Mouse (Mus musculus) neural tube, embryonic 13.5 days (tissue): Measurements from ENCODE around the gene Fstl4. TPM values are rescaled to one million over a fixed set of nuclear protein-coding genes. Genes with fewer than 3 reads are reported as not detected.

ENCODE experiments used
- ATAC-seq: fragments of 200-750 bp; cut with Nextera tagmentation; 2 replicates; pipeline ENCODE4 v1.8.0; 2017; ENCODE audit warnings: low read depth, mild to moderate bottlenecking, moderate TSS enrichment, moderate library complexity
- H3K27ac ChIP-seq: fragments of 300-500 bp; sonication (generic); replicated peaks from 2 replicates; pipeline ENCODE4 v1.5.1; 2015; ENCODE audit warnings: moderate library complexity, mild to moderate bottlenecking, inconsistent platforms
- H3K27me3 ChIP-seq: fragments of 300-500 bp; sonication (generic); 2 replicates; pipeline ENCODE4 v1.6.1; 2015; ENCODE audit warnings: mild to moderate bottlenecking, inconsistent platforms
- H3K36me3 ChIP-seq: fragments of 300-500 bp; sonication (generic); 2 replicates; pipeline ENCODE4 v1.6.1; 2015; ENCODE audit warnings: mild to moderate bottlenecking, inconsistent platforms
- H3K4me1 ChIP-seq: fragments of 300-500 bp; sonication (generic); replicated peaks from 2 replicates; pipeline ENCODE4 v1.6.1; 2015; ENCODE audit warnings: inconsistent platforms
- H3K4me2 ChIP-seq: fragments of 300-500 bp; sonication (generic); 2 replicates; pipeline ENCODE4 v1.6.1; 2015; ENCODE audit warnings: inconsistent platforms, mild to moderate bottlenecking, moderate library complexity
- H3K4me3 ChIP-seq: fragments of 300-500 bp; sonication (generic); 2 replicates; pipeline ENCODE4 v1.5.1; 2015; ENCODE audit warnings: mild to moderate bottlenecking, inconsistent platforms
- H3K9ac ChIP-seq: fragments of 300-500 bp; sonication (generic); 2 replicates; pipeline ENCODE4 v1.6.1; 2015; ENCODE audit warnings: moderate library complexity, mild to moderate bottlenecking, inconsistent platforms
- H3K9me3 ChIP-seq: fragments of 300-500 bp; sonication (generic); 2 replicates; pipeline ENCODE4 v1.6.1; 2016; ENCODE audit warnings: inconsistent platforms
- WGBS: fragments of 180-500 bp; shearing (Covaris S2); methylation state at CpG from one replicate; pipeline ENCODE4 v1.1.7; 2015; 5-methylcytosine and 5-hydroxymethylcytosine counted together
- polyA plus RNA-seq: library from polyadenylated mRNA; unstranded; fragments of >200 nt; fragmentation: Nextera tagmentation; extraction: Ambion mirVana; gene quantifications from 2 replicates; pipeline ENCODE4 v1.2.1, GENCODE M21; 2015

Gene Fstl4
- polyA plus RNA-seq, 1 experiment from 2014 or later, result 11.6 TPM

DNA sequence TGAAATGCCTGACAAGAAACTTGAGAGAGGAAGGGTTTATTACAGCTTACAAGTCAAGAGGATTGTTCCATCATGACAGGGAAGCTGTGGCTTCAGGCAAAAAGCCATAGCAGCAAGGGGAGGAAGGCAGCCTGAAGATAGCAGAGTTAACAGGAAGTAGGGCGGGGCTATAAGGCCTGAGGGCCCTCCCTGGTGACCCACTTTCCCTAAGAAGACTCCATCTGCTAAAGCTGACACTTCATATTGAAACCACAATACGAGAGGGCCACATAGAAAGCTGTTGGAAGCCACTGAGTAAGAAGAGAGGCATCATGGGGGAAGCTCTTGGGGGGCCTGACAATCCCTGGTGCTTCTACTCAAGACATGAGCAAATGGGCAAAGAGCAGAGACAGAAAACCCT is 364.2 kb downstream of the Fstl4 start:
- Histone ChIP-seq H3K27me3 (no peaks in the 10 kb centered on the region; the same call in 1 of the 2 replicates), H3K4me3 (no peak overlapping the region), H3K27ac (no peak overlapping the region), H3K9me3 (no peaks in the 10 kb centered on the region), H3K9ac (no peak overlapping the region), H3K4me2 (no peak overlapping the region), H3K4me1 (peaks cover 8% of the 10 kb centered on the region), H3K36me3 (no peaks in the 10 kb centered on the region)
- WGBS, result 76% methylated on average over 2 of the region's 2 CpGs
- no peak for ATAC-seq

DNA sequence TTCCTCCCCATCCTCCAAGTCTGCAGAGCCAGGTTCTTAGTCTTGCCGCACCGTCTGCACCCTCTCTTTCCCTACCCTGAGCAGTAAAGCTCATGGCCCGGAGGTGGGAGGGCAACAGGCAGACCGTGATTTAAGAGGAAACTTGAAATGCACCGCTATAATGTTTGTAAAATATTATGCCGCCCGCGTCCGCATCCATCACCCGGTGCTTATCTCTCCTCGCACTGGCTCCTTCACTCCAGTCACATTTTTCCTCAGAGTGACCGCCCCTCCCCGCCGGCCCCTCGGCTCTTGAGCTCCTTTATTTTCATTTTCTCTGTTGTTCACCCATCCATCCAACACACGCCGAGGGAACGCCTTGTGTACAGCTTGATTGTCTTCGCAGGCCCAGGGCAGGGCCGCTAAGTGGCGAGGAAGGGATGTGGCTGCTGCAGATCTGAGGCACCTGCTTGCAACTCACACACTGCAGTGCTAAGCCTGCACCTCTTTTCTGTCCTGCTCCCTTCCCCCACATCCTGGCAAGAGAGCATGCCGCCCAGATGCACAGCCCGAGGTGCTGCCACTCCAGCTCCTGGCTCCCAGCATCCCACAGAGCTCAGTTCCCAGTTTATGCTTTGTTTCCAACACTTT is 368.1 kb downstream of the Fstl4 start:
- peak; percentile 34; the same call in 1 of the 2 replicates for ATAC-seq
- H3K4me1 ChIP-seq, result peaks cover 14% of the 10 kb centered on the region
- peak overlapping the region; percentile 46; the same call in 1 of the 2 replicates for H3K27ac ChIP-seq
- H3K4me3 ChIP-seq, result no peak overlapping the region
- no peaks in the 10 kb centered on the region; the same call in 1 of the 2 replicates for H3K27me3 ChIP-seq
- no peaks in the 10 kb centered on the region for H3K36me3 ChIP-seq
- no peaks in the 10 kb centered on the region for H3K9me3 ChIP-seq
- 39% methylated on average over 23 of the region's 23 CpGs for WGBS
- H3K9ac ChIP-seq, result peak overlapping the region; percentile 39; the same call in 1 of the 2 replicates
- H3K4me2 ChIP-seq, result peak overlapping the region; percentile 35

DNA sequence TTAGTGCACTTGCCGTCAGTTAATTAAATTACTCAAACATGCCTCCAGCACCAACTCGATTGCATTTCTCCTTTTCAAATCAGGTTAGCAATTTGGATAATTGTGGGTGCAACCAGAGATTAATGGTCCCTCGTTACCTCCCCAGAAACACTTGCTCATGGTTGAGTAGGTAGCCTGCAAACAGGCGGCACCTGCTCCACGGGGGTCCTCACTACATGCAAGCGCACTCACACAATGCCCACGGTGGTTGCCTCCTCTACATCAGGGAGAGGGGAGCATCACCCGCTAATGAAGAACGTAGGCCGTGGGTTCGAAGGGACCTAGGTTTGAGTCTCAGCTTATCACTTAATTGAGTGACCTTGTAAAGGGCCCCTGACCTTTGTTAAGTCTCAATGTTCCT is 371.9 kb downstream of the Fstl4 start:
- WGBS, result 55% methylated on average over 11 of the region's 11 CpGs
- Histone ChIP-seq H3K9ac (no peak overlapping the region), H3K27ac (no peak overlapping the region), H3K4me2 (no peak overlapping the region), H3K4me1 (peaks cover 31% of the 10 kb centered on the region), H3K36me3 (no peaks in the 10 kb centered on the region), H3K27me3 (no peaks in the 10 kb centered on the region; the same call in 1 of the 2 replicates), H3K9me3 (no peaks in the 10 kb centered on the region), H3K4me3 (no peak overlapping the region)
- ATAC-seq, result peak; percentile 44; the same call in 1 of the 2 replicates

DNA sequence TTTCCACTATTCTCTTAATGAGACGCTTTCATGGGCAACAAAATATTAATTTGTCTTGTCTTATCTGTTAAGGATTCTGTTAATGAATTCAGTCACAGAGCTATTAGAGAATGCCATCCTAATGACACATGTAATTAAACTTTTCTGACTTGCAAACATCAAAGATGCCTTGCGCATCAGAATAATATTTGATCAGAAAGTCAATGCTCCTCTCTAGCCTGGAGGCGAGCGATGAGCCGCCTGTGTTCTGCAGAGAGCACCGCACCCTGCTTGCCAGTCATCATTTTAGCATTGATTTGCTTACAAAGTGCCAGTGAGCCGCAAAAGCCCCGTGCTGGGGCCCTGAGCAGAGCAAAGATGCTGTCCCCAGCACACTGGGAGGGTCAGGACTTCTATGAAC is 372.9 kb downstream of the Fstl4 start:
- Histone ChIP-seq H3K36me3 (no peaks in the 10 kb centered on the region), H3K9me3 (no peaks in the 10 kb centered on the region), H3K4me2 (no peak overlapping the region), H3K4me3 (no peak overlapping the region), H3K27ac (no peak overlapping the region), H3K4me1 (peaks cover 29% of the 10 kb centered on the region), H3K27me3 (no peaks in the 10 kb centered on the region), H3K9ac (no peak overlapping the region)
- 69% methylated on average over 8 of the region's 8 CpGs for WGBS
- no peak for ATAC-seq

DNA sequence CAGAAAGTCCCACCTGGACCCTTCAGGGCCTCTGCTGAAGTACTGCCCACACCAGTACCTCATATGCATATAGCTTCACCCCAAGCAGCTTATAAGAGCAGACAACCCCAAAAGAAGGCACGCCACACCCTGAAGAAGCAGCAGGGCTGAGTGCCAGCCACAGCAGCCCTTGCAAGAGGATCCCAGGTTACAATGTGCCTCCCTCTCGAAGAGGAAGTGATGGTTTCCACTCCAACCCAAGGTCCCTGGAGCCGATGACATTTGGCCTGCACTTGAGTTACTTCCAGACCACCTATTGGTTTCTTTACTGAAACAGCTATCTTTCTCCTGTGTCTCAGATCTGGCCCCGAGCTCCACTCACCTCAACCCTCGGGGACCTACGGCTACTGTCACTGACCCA is 373.8 kb downstream of the Fstl4 start:
- Histone ChIP-seq H3K4me1 (peaks cover 22% of the 10 kb centered on the region), H3K27ac (no peak overlapping the region), H3K4me3 (no peak overlapping the region), H3K4me2 (no peak overlapping the region), H3K36me3 (no peaks in the 10 kb centered on the region), H3K9me3 (no peaks in the 10 kb centered on the region), H3K9ac (no peak overlapping the region), H3K27me3 (no peaks in the 10 kb centered on the region)
- ATAC-seq, result no peak
- 87% methylated on average over 6 of the region's 6 CpGs for WGBS

DNA sequence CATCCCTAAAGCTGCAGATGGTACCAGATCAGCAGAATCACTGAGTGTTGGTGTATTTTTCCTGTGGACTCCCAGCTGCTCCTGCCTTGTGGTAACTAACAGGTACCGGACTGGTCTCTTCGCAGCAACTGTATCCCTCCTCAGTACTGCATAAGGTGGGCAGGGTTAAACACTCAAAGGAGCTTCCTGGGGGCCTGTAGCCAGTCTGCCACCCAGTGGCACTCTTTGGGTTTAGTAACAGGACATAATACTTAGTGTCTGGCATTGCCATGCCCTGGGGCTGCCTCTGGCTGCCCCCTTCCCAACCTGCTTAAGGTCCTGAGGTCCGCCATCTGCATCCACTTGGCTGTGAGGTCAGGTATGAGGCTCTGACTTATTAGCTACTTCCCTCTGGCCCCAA is 375.2 kb downstream of the Fstl4 start:
- WGBS, result 91% methylated on average over 3 of the region's 3 CpGs
- no peak for ATAC-seq

DNA sequence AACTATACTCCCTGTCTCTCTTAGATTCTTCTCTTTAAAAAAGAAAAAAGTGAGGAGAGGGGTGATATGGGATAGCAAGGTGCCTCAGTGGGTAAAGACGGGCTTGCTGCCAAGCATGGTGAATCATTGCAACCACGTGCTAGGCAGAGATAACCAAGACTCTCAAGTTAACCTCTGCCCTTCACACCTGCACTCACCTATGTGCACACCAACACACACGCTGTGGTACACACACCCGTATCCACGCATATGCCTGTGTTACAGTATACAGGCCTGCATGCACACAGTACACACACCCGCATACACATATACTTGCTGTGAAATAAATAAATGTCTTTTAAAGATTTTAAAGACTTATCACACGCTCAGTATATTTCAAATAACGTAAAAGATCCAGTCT is 375.8 kb downstream of the Fstl4 start:
- WGBS, result 64% methylated on average over 8 of the region's 8 CpGs
- Histone ChIP-seq H3K27ac (no peak overlapping the region), H3K4me3 (no peak overlapping the region), H3K9ac (no peak overlapping the region), H3K9me3 (no peaks in the 10 kb centered on the region), H3K36me3 (no peaks in the 10 kb centered on the region), H3K4me1 (peaks cover 33% of the 10 kb centered on the region), H3K4me2 (no peak overlapping the region), H3K27me3 (no peaks in the 10 kb centered on the region)
- no peak for ATAC-seq

More for the DNA sequence above, 375.2 kb downstream of the Fstl4 start:
- Histone ChIP-seq H3K36me3 (no peaks in the 10 kb centered on the region), H3K9ac (no peak overlapping the region), H3K4me1 (peaks cover 27% of the 10 kb centered on the region), H3K9me3 (no peaks in the 10 kb centered on the region), H3K4me2 (no peak overlapping the region), H3K4me3 (no peak overlapping the region), H3K27me3 (no peaks in the 10 kb centered on the region), H3K27ac (no peak overlapping the region)

DNA sequence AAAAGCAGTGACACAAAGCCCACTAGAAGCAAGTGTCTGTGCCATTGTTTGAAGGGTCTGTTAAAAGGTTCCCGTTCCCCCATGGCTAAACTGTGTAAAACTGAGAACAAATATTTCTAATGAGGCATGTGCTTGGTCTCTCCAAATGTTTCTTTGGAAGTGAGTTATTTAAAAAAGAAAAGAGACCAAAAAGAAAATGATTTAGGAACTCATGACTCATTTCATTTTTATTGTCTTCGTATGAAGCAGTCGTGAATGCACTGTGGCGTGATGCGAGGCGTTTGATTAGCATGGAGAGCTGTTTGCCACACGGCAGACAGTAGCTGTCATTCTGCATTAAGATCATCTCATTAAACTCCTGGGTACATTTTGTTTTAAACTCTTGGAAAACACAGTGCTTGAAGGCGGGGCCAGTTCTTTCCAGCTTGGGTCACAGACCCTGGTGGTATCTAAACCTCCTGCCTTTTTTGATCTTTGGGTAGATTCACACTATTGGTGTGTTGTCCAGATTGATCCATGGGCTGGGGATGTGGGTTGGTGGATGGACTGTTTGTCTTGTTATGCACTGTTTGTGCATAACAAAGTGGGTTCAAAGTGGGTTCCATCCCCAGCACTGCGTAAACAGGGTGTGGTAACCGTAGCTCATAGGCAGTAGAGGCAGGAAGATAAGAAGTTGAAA is 376.4 kb downstream of the Fstl4 start:
- no peaks in the 10 kb centered on the region for H3K9me3 ChIP-seq
- H3K27ac ChIP-seq, result no peak overlapping the region
- peaks cover 38% of the 10 kb centered on the region for H3K4me1 ChIP-seq
- no peaks in the 10 kb centered on the region for H3K27me3 ChIP-seq
- WGBS, result 37% methylated on average over 10 of the region's 10 CpGs
- no peak for ATAC-seq
- H3K9ac ChIP-seq, result no peak overlapping the region
- no peaks in the 10 kb centered on the region for H3K36me3 ChIP-seq
- H3K4me2 ChIP-seq, result no peak overlapping the region
- H3K4me3 ChIP-seq, result no peak overlapping the region

DNA sequence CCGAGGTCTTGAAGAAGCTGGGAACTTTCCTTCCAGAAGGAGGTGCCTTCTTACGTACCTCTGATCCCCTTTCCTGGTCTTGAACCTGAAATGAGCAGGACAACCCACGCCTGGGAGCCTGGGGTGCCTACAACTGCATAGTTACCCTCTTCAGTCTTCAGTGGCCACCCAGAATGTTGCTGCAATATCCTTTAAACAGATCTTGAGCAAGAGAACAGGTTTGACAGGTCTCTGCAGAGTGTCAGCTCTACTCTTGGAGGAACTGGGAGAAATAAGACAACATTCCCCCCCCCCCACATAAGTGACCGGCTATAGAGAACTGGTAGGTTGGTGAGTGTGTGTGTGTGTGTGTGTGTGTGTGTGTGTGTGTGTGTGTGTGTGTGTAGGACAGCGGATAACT is 379.1 kb downstream of the Fstl4 start:
- no peaks in the 10 kb centered on the region for H3K9me3 ChIP-seq
- H3K4me3 ChIP-seq, result no peak overlapping the region
- no peaks in the 10 kb centered on the region for H3K36me3 ChIP-seq
- no peak overlapping the region for H3K4me2 ChIP-seq
- WGBS, result 89% methylated on average over 5 of the region's 5 CpGs
- H3K27me3 ChIP-seq, result no peaks in the 10 kb centered on the region
- H3K4me1 ChIP-seq, result peaks cover 30% of the 10 kb centered on the region
- H3K27ac ChIP-seq, result no peak overlapping the region
- H3K9ac ChIP-seq, result no peak overlapping the region
- no peak for ATAC-seq

DNA sequence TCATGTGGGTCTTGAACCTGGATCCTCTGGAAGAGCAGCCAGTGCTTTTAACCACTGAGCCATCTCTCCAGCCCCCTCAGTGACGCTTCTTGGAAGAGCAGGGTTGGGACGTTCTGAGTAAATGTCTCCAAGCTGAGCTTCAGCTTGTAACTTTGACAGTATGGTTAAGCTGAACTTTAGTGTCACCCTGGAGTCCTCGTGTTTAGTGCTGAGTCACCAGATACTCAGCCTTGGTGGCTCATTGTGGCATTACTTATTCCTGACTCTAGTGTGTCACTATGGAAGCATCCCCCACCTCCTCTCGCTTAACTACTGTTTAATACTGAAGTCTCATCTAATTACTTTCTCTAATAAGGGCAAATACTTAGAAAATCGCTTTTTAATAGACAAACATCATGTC is 380.1 kb downstream of the Fstl4 start:
- H3K27ac ChIP-seq, result no peak overlapping the region
- 67% methylated on average over 5 of the region's 5 CpGs for WGBS
- no peaks in the 10 kb centered on the region for H3K27me3 ChIP-seq
- H3K9me3 ChIP-seq, result no peaks in the 10 kb centered on the region
- peaks cover 27% of the 10 kb centered on the region for H3K4me1 ChIP-seq
- H3K36me3 ChIP-seq, result no peaks in the 10 kb centered on the region
- ATAC-seq, result no peak
- H3K9ac ChIP-seq, result no peak overlapping the region
- no peak overlapping the region for H3K4me3 ChIP-seq
- H3K4me2 ChIP-seq, result no peak overlapping the region

DNA sequence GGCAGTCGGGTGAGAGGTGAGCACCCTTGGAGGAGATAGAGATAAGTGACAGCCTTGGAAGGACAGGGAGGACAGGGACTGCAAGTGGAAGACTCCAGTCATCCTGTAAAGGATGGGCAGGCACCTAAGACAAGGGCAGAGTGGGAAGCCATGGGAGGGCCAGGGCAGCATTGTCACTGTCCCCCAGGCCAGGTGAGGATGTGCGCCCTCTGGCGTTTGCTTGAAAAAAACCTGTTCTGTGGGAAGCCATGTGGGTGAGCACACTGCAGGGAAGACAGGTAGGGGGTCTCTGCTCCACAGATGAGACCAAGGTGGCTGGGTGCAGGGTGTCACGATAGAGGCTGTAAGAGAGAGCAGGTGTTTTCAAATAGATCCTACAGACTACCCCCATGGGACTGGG is 381.9 kb downstream of the Fstl4 start:
- H3K27me3 ChIP-seq, result no peaks in the 10 kb centered on the region
- no peak overlapping the region for H3K27ac ChIP-seq
- H3K36me3 ChIP-seq, result no peaks in the 10 kb centered on the region
- no peak for ATAC-seq
- H3K9me3 ChIP-seq, result no peaks in the 10 kb centered on the region
- H3K9ac ChIP-seq, result no peak overlapping the region
- no peak overlapping the region for H3K4me2 ChIP-seq
- WGBS, result 44% methylated on average over 4 of the region's 4 CpGs
- H3K4me1 ChIP-seq, result peaks cover 16% of the 10 kb centered on the region
- H3K4me3 ChIP-seq, result no peak overlapping the region

DNA sequence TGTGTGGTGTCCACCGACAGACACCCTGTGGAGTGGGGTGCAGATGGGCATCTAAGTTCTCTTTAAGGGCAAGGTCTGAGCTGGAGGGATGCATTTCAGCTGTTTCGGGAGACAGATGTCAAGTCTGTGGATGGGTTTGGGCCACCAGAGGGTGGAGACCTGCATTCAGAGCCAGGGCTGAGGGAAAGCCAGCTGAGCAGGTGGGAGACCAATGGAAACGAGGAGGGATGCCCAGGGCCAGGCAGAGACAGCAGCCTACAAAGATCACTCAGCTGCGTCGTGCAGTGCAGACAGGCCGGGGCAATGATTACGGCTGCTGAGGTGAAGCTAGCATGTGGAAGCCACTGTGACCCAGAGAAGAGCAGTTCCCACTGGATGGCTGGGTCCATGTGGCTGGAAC is 392.0 kb downstream of the Fstl4 start:
- Histone ChIP-seq H3K36me3 (no peaks in the 10 kb centered on the region), H3K9me3 (no peaks in the 10 kb centered on the region), H3K27ac (no peak overlapping the region), H3K4me1 (no peaks in the 10 kb centered on the region), H3K4me3 (no peak overlapping the region), H3K9ac (no peak overlapping the region), H3K4me2 (no peak overlapping the region), H3K27me3 (no peaks in the 10 kb centered on the region)
- no peak for ATAC-seq
- 74% methylated on average over 7 of the region's 7 CpGs for WGBS
